Mouse (Mus musculus) heart, adult 9 months (tissue): Measurements from ENCODE around the gene A1cf.

Source experiments
- DNase-seq, 2 experiments: peaks; one replicate each; pipeline ENCODE4 v3.0.0; 2022; ENCODE audit warnings: low spot score in 2 of 2

A1cf gene

DNA sequence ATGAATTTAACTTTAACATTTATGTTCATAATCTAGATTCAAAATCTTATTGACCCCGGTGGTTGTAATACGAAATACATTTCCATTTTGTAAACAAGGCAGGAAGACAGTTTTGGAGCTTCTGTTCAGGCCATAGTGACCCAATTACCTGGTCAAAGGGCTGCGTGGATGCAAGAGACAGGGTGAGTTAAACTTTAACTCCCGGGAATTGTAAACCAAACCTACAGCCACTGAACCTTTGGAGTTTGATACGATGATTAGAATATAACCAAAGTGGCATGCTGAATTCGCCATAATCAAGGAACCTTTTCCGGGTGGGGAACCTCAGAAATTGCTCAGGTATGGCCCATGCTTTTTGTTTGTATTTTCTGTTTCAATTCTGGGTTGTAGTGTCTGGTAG, at the start of gene A1cf:
Gene A1cf (plus strand): TSS at position 244 of the 400 bp plus-strand sequence.
- no peak for DNase-seq

GRCm38 (mm10) chr19:31834250-31834649, 34.3 kb upstream of the A1cf start:
- DNase-seq: no peak

DNA sequence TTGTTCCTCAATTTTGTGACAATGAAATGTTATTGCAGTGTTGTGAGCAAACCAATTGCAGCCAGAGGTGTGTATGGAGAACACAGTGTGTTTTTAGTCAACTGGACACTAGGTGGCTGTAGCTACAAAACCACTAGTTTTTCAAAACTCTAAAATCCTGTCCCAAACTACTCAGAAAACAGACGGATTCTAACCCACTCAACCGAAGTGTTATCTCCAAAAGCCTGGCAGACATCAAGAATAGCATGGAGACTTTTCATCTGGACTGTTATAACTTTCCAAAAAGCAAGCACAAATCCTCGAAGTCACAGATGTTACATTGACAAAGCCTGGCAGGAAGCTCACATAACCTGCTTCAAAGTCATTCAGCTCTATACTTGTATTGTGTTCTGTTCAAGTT, 6.7 kb upstream of the A1cf start:
- no peak for DNase-seq

DNA sequence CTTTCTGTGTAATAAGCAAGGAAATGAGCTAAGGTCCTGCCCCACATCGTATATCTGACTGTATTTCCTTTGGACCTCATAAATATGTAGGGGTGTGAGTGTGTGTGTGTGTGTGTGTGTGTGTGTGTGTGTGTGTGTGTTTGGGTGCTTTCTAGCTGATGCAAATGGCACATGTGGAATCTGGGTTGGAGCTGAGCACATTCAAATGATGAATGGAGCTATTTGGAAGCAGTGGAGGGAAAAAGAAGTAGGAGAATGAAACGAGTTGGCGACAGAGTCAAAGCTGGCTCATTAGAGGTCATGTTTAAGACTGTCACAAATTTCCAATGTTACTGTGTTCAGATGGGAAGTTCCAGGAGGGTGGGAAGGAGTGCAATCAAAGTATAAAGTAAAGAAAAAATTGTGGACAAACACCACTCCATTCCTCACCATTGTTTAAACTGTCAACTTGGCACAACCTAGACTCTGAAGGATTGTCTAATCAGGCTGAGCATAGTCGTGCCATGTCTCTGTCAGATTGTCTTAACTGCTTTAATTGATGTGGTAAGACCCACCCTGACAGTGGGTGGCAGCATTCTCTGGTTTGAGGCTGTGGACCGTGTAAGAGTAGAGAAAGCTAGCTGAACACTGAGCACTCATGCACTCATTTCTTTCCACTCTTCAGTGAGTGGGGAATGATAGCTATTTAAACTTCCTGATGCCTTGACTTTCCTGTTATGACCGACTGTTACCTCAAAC, 5.9 kb upstream of the A1cf start:
- no peak for DNase-seq

DNA sequence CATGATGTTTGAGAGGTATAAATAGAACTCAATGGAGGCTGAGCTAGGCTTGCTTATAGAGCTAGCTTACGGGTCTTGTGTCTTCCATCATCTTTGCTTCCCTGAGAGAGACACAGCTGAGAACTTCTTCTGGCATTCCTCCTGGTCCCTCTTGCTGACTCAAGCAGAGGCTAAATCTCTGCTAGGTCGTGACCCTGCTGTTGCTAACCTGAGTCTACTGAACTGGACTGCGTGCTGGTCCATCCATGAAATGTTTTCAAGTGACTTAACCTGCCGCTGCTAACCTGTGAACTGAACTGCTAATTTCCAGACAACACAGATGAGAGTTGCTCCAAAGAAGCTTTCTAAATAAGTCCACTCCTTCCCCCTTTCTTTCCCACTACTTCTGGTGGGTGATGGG, 3.1 kb upstream of the A1cf start:
- DNase-seq: no peak

DNA sequence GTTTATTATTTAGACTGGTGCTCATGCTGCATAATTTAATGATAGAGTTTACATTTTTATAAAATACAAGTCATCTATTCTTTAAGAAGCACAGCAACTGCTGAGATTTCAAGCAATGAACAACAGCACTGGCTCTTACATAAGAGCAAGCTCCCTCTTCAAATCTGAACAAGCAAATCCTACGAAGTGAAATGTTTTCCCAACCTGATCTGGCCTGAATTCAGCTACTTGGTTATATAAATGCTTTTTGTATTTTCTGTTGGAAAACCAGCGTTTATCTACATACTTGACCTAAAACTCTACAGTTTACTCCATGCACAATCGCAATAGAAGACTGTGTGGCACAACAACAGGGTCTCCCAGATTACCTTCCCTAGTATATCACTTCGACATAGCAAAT, 488 bp upstream of the A1cf start:
- no peak for DNase-seq

GRCm38 (mm10) chr19:31868971-31869370, 407 bp downstream of the A1cf start:
- no peak for DNase-seq

DNA sequence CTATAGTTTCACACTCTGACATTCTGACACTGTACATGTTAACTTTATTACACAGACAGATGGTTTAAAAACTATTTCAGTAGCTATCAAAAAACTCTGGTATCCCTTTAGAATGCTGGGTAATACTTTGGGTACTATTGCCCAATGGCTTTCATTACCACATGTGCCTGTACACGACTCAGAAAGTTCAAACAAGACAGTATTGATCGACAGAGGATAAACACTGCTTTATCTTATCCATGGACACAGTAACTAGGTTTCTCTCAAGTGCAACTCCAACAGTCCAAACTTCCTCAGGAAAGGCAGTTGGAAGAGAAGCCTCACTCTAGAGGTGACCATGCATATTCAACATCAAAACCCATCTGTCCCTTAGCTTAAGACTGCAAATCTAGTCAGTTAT, 2.8 kb downstream of the A1cf start:
- DNase-seq: no peak

DNA sequence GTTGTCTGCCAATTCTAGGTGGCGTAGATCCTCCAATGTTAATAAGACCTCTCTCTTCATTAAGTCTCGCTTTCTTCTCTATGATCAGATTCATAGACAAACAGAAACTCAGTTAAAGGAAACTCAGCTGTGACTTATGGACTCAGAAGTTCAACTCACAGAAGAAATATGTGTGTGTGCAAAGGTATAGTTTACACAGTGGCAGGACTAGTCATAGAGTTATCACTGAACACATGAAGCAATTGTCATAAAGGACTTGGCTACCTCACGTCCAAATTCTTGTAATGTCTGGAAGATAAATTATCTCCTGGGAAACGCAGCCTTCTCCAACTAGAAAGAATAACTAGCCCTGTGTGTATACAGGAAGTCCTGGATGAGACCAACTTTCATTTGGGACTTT, 9.4 kb downstream of the A1cf start:
- DNase-seq: no peak

DNA sequence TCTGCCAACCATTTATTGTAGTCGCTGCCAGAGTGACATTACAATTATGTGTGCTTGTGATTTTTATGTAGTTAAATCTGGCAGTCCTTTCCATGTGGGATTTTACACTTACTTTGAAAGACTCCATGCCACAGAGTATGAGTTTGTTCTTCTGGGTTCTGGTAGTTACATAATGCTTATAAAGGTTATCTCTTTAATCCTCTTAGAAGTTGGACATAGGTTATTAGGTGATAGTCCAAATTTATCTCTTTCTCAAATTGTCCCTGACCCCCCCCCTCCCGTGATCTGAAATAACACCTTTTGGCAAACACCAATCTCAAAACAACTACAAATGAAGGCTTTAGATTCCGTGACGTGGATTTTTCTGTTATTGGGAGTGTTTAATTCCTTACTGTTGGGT, 16.0 kb downstream of the A1cf start:
- DNase-seq: no peak

DNA sequence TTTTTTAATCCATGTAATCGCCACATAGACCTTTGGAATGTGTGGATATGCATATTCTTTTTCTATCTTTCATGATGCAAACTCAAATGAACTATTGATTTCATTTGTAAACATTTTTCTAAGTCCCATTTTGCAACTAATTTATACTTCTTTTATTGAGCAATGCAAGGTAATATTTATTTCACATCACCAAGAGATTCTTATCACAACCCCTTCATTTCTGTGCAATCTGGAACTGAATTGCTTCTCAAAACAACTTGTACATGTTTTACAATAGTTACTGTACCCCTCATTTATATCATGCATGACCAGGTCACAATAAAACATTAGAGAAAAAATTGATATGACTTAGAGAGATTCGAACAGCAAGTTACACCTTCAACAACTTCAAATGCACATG, 18.7 kb downstream of the A1cf start:
- DNase-seq: no peak

DNA sequence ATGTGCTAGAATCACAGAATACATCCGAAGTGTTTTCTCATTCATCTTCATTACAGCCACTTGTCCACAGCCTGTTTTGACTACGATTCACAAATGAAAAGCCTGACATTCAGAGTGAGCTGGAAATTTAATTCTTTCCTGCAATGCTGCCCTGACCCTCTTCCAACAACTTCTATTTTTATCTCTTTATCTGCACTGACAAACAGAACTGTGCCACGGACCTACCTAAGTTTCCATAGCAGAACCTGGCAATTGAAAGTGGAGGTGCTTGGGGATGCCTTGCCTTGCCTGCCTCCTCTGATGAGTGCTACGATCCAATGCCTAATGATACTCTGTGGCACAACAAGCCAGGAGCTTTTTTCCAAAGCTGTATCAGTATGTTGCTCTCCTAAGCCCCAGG, 21.4 kb downstream of the A1cf start:
- no peak for DNase-seq

GRCm38 (mm10) chr19:31891001-31891893, 22.7 kb downstream of the A1cf start:
- no peak for DNase-seq

GRCm38 (mm10) chr19:31895971-31896370, 27.4 kb downstream of the A1cf start:
- DNase-seq: no peak

- no peak for DNase-seq
Measured at GRCm38 (mm10) chr19:31896711-31897110, 28.1 kb downstream of the A1cf start.

GRCm38 (mm10) chr19:31905671-31906070, 37.1 kb downstream of the A1cf start:
- no peak for DNase-seq

DNA sequence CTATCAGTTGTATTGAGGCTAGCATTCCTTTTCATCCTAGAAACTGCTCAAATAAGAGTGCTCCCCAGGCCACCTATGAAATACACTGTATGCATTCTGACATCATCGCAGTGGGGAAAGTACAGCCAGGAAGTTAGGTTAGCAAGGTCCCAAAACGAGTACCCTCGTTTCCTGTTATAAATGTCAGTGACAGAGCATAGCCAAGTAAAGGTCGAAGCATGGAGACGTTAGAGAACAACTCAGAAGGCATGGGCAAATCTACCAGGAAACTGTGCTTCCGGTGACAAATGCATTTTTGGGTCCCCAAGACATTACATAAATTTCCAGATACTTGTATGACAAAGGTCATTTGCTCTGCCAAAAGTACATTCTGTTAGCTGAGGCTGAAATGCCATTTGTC, 41.9 kb downstream of the A1cf start:
- no peak for DNase-seq

DNA sequence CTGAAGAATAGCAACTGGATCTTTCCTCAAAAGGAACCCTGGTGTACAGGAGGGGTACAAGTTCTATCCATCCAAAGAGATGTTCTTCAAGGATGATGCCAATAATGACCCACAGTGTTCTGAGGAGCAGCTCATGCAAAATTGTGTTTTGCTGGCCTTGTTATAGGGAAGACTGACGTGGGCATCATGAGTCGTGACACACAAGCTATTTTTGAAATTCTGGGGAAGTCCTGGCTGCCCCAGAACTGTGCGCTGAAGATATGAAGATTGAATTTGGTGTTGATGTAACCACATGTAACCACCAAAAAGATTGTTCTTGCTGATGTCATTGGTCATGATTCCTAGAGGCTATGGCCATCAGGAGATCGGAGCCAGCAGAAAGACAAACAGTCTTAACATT, 45.4 kb downstream of the A1cf start:
- DNase-seq: no peak

GRCm38 (mm10) chr19:31920357-31920756, 51.8 kb downstream of the A1cf start:
- no peak for DNase-seq

GRCm38 (mm10) chr19:31921852-31922251, 53.3 kb downstream of the A1cf start:
- no peak for DNase-seq

DNA sequence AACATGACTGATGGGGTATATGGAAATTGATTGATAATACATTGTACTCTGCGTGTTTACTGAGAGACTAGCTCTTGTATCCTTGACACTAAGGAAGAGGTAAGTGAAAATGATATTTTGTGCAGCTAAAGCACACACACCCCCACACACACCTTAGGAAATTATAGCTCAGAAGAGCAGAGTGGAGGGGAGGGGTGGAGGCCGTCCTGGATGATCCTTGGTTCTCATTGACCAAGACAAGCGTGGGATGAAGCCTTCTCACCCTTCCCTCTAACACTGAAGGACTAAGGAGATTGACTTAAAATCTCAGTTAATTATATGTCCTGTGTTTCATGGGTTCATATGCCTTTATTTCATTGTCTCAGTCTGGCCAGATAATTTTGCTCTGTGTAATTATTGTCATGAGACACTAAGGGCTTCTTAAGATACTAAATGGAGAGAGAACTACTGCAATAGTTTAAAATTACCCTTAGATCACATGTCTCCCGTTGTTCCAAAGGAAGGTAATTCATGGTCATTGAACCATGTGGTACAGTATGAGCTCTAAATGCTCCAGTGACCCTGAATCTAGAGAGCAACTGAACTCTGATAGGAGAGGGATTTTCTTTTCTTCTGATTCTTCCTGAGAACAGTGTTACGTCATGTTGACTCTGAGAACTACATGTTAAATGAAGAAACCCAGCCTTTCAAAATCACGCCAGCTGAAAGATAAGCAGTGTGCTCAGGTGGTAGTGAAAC, 55.2 kb downstream of the A1cf start:
- no peak for DNase-seq

- DNase-seq: peak; percentile 0 to 12
Measured at GRCm38 (mm10) chr19:31950793-31951489, 82.4 kb downstream of the A1cf start.
